Mouse (Mus musculus) myocyte (in vitro differentiated cells): ENCODE data around the gene Ankrd63. TPM values are rescaled to one million over a fixed set of nuclear protein-coding genes. Genes with fewer than 3 reads are reported as not detected.
A peak's percentile ranks its signal among the peaks of the same experiment; 100 is the strongest.

Experiments used
- H3K27me3 ChIP-seq: one replicate; pipeline ENCODE4 v1.6.1; 2011; ENCODE audit not compliant: control insufficient read depth, insufficient read depth, insufficient read length
- H3K36me3 ChIP-seq: one replicate; pipeline ENCODE4 v1.6.1; 2011; ENCODE audit not compliant: control insufficient read depth, insufficient read depth
- H3K4me2 ChIP-seq: one replicate; pipeline ENCODE4 v1.6.1; 2011; ENCODE audit warnings: low read depth, control low read depth
- H3K4me3 ChIP-seq: one replicate; pipeline ENCODE4 v1.5.1; 2011; ENCODE audit warnings: mild to moderate bottlenecking, control low read depth, moderate library complexity
- H3K79me2 ChIP-seq: one replicate; pipeline ENCODE4 v1.6.1; 2011; ENCODE audit not compliant: control insufficient read depth, insufficient read depth
- H3ac ChIP-seq: one replicate; pipeline ENCODE4 v1.6.1; 2011; ENCODE audit not compliant: control insufficient read depth, insufficient read length
- CEBPB ChIP-seq: IDR thresholded peaks from 2 replicates; pipeline ENCODE4 v1.6.1; 2011; ENCODE audit warnings: mild to moderate bottlenecking, moderate library complexity; ENCODE audit not compliant: poor library complexity, insufficient read depth, severe bottlenecking
- E2F4 ChIP-seq: IDR thresholded peaks from one replicate; pipeline ENCODE4 v1.6.1; 2011; ENCODE audit warnings: mild to moderate bottlenecking, control low read depth, moderate library complexity; ENCODE audit not compliant: insufficient read depth
- MAX ChIP-seq: IDR thresholded peaks from one replicate; pipeline ENCODE4 v1.6.1; 2011; ENCODE audit warnings: low read depth, mild to moderate bottlenecking, control low read depth
- MYOD1 ChIP-seq, 3 experiments: IDR thresholded peaks; one replicate each; pipeline ENCODE4 v1.6.1; 2011; ENCODE audit warnings: control low read depth in 2 of 3, low read depth in 2 of 3, mild to moderate bottlenecking in 2 of 3, moderate library complexity in 1 of 3; ENCODE audit not compliant: insufficient read length in 2 of 3, control insufficient read depth in 1 of 3
- MYOG ChIP-seq, 3 experiments: IDR thresholded peaks; one replicate each; pipeline ENCODE4 v1.6.1; 2011; ENCODE audit warnings: control low read depth in 2 of 3, low read depth in 2 of 3, mild to moderate bottlenecking in 2 of 3; ENCODE audit not compliant: insufficient read length in 2 of 3, control insufficient read depth in 1 of 3, insufficient read depth in 1 of 3
- POLR2A ChIP-seq: IDR thresholded peaks from one replicate; pipeline ENCODE4 v1.6.1; 2011; ENCODE audit warnings: low read depth, mild to moderate bottlenecking, control low read depth, moderate library complexity; ENCODE audit not compliant: insufficient read length
- POLR2AphosphoS2 ChIP-seq: IDR thresholded peaks from one replicate; pipeline ENCODE4 v1.6.1; 2011; ENCODE audit warnings: low read depth, control low read depth; ENCODE audit not compliant: insufficient read length
- REST ChIP-seq: IDR thresholded peaks from one replicate; pipeline ENCODE4 v1.6.1; 2011; ENCODE audit warnings: mild to moderate bottlenecking, control low read depth, moderate library complexity; ENCODE audit not compliant: insufficient read depth, insufficient read length
- SRF ChIP-seq: IDR thresholded peaks from one replicate; pipeline ENCODE4 v1.6.1; 2011; ENCODE audit warnings: low read depth; ENCODE audit not compliant: control insufficient read depth, insufficient read length
- TCF12 ChIP-seq: IDR thresholded peaks from one replicate; pipeline ENCODE4 v1.6.1; 2011; ENCODE audit warnings: mild to moderate bottlenecking, control low read depth; ENCODE audit not compliant: poor library complexity, insufficient read depth, severe bottlenecking
- TCF3 ChIP-seq: IDR thresholded peaks from one replicate; pipeline ENCODE4 v1.6.1; 2011; ENCODE audit warnings: low read depth, control low read depth; ENCODE audit not compliant: insufficient read length
- USF1 ChIP-seq: IDR thresholded peaks from one replicate; pipeline ENCODE4 v1.6.1; 2011; ENCODE audit warnings: low read depth, mild to moderate bottlenecking, control low read depth, moderate library complexity
- polyA plus RNA-seq: library from polyadenylated mRNA; unstranded; fragments of >200 nt; fragmentation: generic; extraction: Trizol; gene quantifications from one replicate; pipeline ENCODE4 v1.2.1, GENCODE M21; 2012; ENCODE audit warnings: missing spikeins

The Ankrd63 gene
- polyA plus RNA-seq, 1 experiment: 0.01 TPM

- H3K27me3 ChIP-seq: peaks cover 17% of the 10 kb centered on the region
- TF ChIP-seq MYOD1 (IDR thresholded peaks at IDR 0.05; ENCODE audit: control insufficient read depth in 1 of 3, insufficient read length in 2 of 3, low read depth in 2 of 3): no peak
- TF ChIP-seq MYOG (IDR thresholded peaks at IDR 0.05; ENCODE audit: control insufficient read depth in 1 of 3, insufficient read depth in 1 of 3, insufficient read length in 2 of 3, low read depth in 2 of 3): no peak
- no peak for TF ChIP-seq TCF3
- TF ChIP-seq TCF12: no peak
- no peak for TF ChIP-seq USF1
- no peak for TF ChIP-seq E2F4
- TF ChIP-seq POLR2AphosphoS2: no peak
- TF ChIP-seq CEBPB: no peak
- no peak for TF ChIP-seq POLR2A
- no peak for TF ChIP-seq REST
- TF ChIP-seq SRF: no peak
- no peak for TF ChIP-seq MAX
- no peaks in the 10 kb centered on the region for H3K36me3 ChIP-seq
- no peak overlapping the region for H3K4me3 ChIP-seq
- no peak overlapping the region for H3K4me2 ChIP-seq
- no peaks in the 10 kb centered on the region for H3K79me2 ChIP-seq
- H3ac ChIP-seq: no peak overlapping the region
Measured at GRCm38 (mm10) chr2:118693370-118693966, 10.3 kb downstream of the Ankrd63 start.

- Histone ChIP-seq H3ac (no peak overlapping the region), H3K36me3 (no peaks in the 10 kb centered on the region), H3K4me2 (no peak overlapping the region), H3K27me3 (peaks cover 17% of the 10 kb centered on the region), H3K4me3 (no peak overlapping the region), H3K79me2 (no peaks in the 10 kb centered on the region)
- TF ChIP-seq MYOG (IDR thresholded peaks at IDR 0.05; ENCODE audit: control insufficient read depth in 1 of 3, insufficient read depth in 1 of 3, insufficient read length in 2 of 3, low read depth in 2 of 3) (peak in 2 of 3 experiments; percentile 18 to 55), E2F4 (no peak)
Measured at GRCm38 (mm10) chr2:118689875-118690274, 13.9 kb downstream of the Ankrd63 start.

- no peak overlapping the region for H3K4me3 ChIP-seq
- no peaks in the 10 kb centered on the region for H3K79me2 ChIP-seq
- no peaks in the 10 kb centered on the region for H3K36me3 ChIP-seq
- no peak overlapping the region for H3K4me2 ChIP-seq
- TF ChIP-seq MYOG (IDR thresholded peaks at IDR 0.05; ENCODE audit: control insufficient read depth in 1 of 3, insufficient read depth in 1 of 3, insufficient read length in 2 of 3, low read depth in 2 of 3): no peak
- no peak for TF ChIP-seq TCF3
- TF ChIP-seq SRF: no peak
- TF ChIP-seq TCF12: no peak
- TF ChIP-seq POLR2A: no peak
- H3K27me3 ChIP-seq: peaks cover 4% of the 10 kb centered on the region
- H3ac ChIP-seq: no peak overlapping the region
Measured at GRCm38 (mm10) chr2:118687791-118688190, 16.0 kb downstream of the Ankrd63 start.

GRCm38 (mm10) chr2:118686693-118687092 is 17.1 kb downstream of the Ankrd63 start:
- TF ChIP-seq POLR2A (no peak), MAX (no peak), CEBPB (no peak), MYOG (IDR thresholded peaks at IDR 0.05; ENCODE audit: control insufficient read depth in 1 of 3, insufficient read depth in 1 of 3, insufficient read length in 2 of 3, low read depth in 2 of 3) (no peak), TCF3 (no peak), POLR2AphosphoS2 (no peak), E2F4 (no peak), REST (no peak), TCF12 (no peak), USF1 (no peak), MYOD1 (IDR thresholded peaks at IDR 0.05; ENCODE audit: control insufficient read depth in 1 of 3, insufficient read length in 2 of 3, low read depth in 2 of 3) (no peak), SRF (no peak)
- H3K27me3 ChIP-seq: peaks cover 4% of the 10 kb centered on the region
- no peaks in the 10 kb centered on the region for H3K36me3 ChIP-seq
- H3K4me3 ChIP-seq: no peak overlapping the region
- no peak overlapping the region for H3ac ChIP-seq
- H3K79me2 ChIP-seq: no peaks in the 10 kb centered on the region
- no peak overlapping the region for H3K4me2 ChIP-seq

- peaks cover 4% of the 10 kb centered on the region for H3K27me3 ChIP-seq
Measured at GRCm38 (mm10) chr2:118685088-118685487, 18.7 kb downstream of the Ankrd63 start.

More at GRCm38 (mm10) chr2:118685088-118685487, 18.7 kb downstream of the Ankrd63 start:
- TF ChIP-seq REST (no peak), TCF12 (no peak), USF1 (no peak), CEBPB (no peak), MYOD1 (IDR thresholded peaks at IDR 0.05; ENCODE audit: control insufficient read depth in 1 of 3, insufficient read length in 2 of 3, low read depth in 2 of 3) (no peak)
- Histone ChIP-seq H3K79me2 (no peaks in the 10 kb centered on the region), H3K4me2 (no peak overlapping the region), H3K36me3 (no peaks in the 10 kb centered on the region), H3ac (no peak overlapping the region), H3K4me3 (no peak overlapping the region)
